Mouse (Mus musculus) limb, embryonic 12.5 days (tissue): ENCODE results near the gene Shisa2. TPM values are rescaled to one million over a fixed set of nuclear protein-coding genes. Genes with fewer than 3 reads are reported as not detected.

Experiments used
- ATAC-seq: fragments of 200-750 bp; cut with Nextera tagmentation; 2 replicates; pipeline ENCODE4 v1.8.0; 2017; ENCODE audit warnings: low read depth, moderate TSS enrichment; ENCODE audit not compliant: insufficient number of reproducible peaks, insufficient read depth, low FRiP score, low TSS enrichment
- H3K27ac ChIP-seq: fragments of 300-500 bp; sonication (generic); 2 replicates; pipeline ENCODE4 v1.5.1; 2016; ENCODE audit warnings: mild to moderate bottlenecking, moderate library complexity
- H3K27me3 ChIP-seq: fragments of 300-500 bp; sonication (generic); 2 replicates; pipeline ENCODE4 v1.6.1; 2016; ENCODE audit warnings: mild to moderate bottlenecking, moderate library complexity
- H3K36me3 ChIP-seq: fragments of 300-500 bp; sonication (generic); 2 replicates; pipeline ENCODE4 v1.6.1; 2016; ENCODE audit warnings: mild to moderate bottlenecking, moderate library complexity
- H3K4me1 ChIP-seq: fragments of 300-500 bp; sonication (generic); replicated peaks from 2 replicates; pipeline ENCODE4 v1.6.1; 2016
- H3K4me2 ChIP-seq: fragments of 300-500 bp; sonication (generic); 2 replicates; pipeline ENCODE4 v1.6.1; 2016; ENCODE audit warnings: mild to moderate bottlenecking, moderate library complexity
- H3K4me3 ChIP-seq: fragments of 300-500 bp; sonication (generic); replicated peaks from 2 replicates; pipeline ENCODE4 v1.5.1; 2016; ENCODE audit warnings: mild to moderate bottlenecking
- H3K9ac ChIP-seq: fragments of 300-500 bp; sonication (generic); replicated peaks from 2 replicates; pipeline ENCODE4 v1.6.1; 2016; ENCODE audit warnings: mild to moderate bottlenecking, moderate library complexity
- H3K9me3 ChIP-seq: fragments of 300-500 bp; sonication (generic); 2 replicates; pipeline ENCODE4 v1.6.1; 2016; ENCODE audit warnings: mild to moderate bottlenecking, moderate library complexity
- WGBS: fragments of 180-500 bp; shearing (Covaris S2); methylation state at CpG from one replicate; pipeline ENCODE4 v1.1.7; 2016; 5-methylcytosine and 5-hydroxymethylcytosine counted together
- polyA plus RNA-seq: library from polyadenylated mRNA; unstranded; fragments of >200 nt; fragmentation: Nextera tagmentation; extraction: Ambion mirVana; gene quantifications from 2 replicates; pipeline ENCODE4 v1.2.1, GENCODE M21; 2016

The Shisa2 gene
- polyA plus RNA-seq, 1 experiment from 2014 or later = 89.9 TPM

- Histone ChIP-seq H3K4me2 (no peak overlapping the region), H3K4me1 (peaks cover 6% of the 10 kb centered on the region; the same call in 1 of the 2 replicates), H3K27ac (no peak overlapping the region), H3K4me3 (no peak overlapping the region), H3K9ac (no peak overlapping the region), H3K9me3 (no peaks in the 10 kb centered on the region), H3K27me3 (no peaks in the 10 kb centered on the region), H3K36me3 (no peaks in the 10 kb centered on the region)
- no peak for ATAC-seq
- 69% methylated on average over 6 of the region's 6 CpGs for WGBS
Observed at GRCm38 (mm10) chr14:59656591-59656990, 31.5 kb downstream of the Shisa2 start.

DNA sequence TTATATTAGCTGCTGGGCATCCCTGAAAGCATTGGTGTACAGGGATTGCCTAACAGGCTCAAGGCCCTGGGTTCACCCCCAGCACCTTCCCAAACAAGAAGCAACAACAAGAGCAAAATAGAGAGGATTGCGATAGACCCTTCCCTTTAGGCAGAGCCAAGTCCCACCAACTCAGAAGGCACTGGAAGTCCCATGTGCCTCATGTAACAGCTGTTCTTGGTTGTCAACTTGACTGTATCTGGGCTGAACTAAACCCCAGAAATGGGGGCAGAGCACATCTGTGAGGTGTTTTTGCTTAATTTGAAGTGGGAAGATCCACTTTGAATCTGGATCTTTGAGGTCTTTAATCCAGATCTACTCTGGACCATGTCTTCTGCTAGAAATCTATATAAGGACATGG is 32.0 kb downstream of the Shisa2 start:
- ATAC-seq = no peak
- Histone ChIP-seq H3K27me3 (no peaks in the 10 kb centered on the region), H3K9ac (no peak overlapping the region), H3K27ac (no peak overlapping the region), H3K9me3 (no peaks in the 10 kb centered on the region), H3K4me3 (no peak overlapping the region), H3K4me1 (peaks cover 6% of the 10 kb centered on the region; the same call in 1 of the 2 replicates), H3K36me3 (no peaks in the 10 kb centered on the region), H3K4me2 (no peak overlapping the region)
- WGBS = 90% methylated on average over 1 of the region's 1 CpGs

DNA sequence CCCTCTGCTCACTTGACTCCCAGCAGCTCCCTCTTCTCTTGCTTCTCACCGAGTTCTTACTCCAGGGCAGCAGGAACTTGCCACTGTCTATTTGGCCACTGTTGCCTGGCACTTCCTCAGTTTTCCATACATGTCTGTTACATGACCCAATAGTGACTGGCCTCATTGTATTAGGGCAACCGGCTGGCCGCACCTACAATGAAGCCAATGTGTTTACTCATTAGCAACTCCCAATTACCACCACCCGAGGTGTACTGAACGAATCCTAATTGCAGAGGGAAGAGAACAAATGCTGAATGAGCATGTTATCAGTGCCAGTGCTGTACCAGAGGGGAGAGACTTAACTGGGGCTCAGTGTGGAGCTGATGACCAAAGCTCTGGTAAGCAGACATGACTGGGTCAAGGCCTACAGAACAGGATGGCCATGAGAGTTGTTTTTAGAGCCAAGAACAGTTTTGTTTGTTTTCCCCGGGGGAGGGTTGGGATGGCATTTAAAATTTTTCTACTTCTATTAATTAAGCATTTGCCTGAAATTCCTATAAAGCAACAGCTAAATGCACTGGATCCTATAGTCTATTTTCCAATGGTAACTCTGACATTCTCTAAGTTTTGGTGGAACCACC is 47.9 kb downstream of the Shisa2 start:
- WGBS = 70% methylated on average over 6 of the region's 6 CpGs
- peaks cover 52% of the 10 kb centered on the region for H3K4me1 ChIP-seq
- no peak overlapping the region for H3K4me2 ChIP-seq
- peaks cover 9% of the 10 kb centered on the region for H3K27me3 ChIP-seq
- ATAC-seq = no peak
- no peak overlapping the region for H3K27ac ChIP-seq
- no peak overlapping the region for H3K9ac ChIP-seq
- no peak overlapping the region for H3K4me3 ChIP-seq
- no peaks in the 10 kb centered on the region for H3K36me3 ChIP-seq
- no peaks in the 10 kb centered on the region for H3K9me3 ChIP-seq

DNA sequence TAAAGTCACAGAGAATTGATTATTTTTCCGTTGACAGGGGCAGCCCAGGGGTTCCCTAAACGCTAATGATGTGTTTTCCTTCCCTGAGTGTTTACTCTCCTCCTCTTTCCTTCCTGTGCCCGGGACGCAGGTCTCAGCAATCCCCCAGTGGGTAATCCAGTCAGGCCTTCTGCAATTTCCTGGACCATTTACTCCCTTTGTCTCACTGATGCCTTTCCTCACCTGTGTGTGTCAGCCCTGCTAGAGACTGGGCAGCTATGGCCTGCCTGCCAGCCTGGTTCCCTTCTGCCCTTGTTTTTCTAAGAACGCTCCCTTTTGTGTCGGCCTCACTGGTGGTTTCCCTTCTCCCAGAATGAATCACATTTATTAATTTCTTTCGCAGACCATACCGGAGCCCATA is 49.4 kb downstream of the Shisa2 start:
- WGBS = 13% methylated on average over 8 of the region's 8 CpGs
- Histone ChIP-seq H3K4me3 (no peak overlapping the region), H3K4me1 (peaks cover 52% of the 10 kb centered on the region), H3K9me3 (no peaks in the 10 kb centered on the region), H3K9ac (no peak overlapping the region), H3K36me3 (no peaks in the 10 kb centered on the region), H3K27me3 (peaks cover 9% of the 10 kb centered on the region), H3K27ac (peak overlapping the region; percentile 79), H3K4me2 (peak overlapping the region; percentile 23; the same call in 1 of the 2 replicates)
- ATAC-seq = peak; percentile 26; the same call in 1 of the 2 replicates

DNA sequence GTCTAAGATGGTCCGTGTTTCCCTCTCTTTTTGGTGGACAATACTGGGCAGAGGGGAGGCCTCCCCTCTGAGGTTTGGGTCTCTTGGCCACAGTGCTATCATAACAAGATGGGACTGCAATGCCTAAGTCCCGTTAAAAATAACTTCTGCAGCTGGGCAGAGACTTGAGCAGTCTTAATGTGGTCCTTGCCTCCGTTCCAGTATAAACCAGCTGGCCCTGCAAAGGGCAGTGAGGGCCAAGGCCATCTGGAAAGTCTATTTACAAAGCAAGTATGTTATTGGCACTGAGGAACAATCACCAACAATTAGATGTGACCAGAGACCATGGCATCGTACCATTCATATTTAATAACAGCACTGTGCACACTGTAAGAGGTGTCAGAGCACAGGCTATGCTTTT is 50.2 kb downstream of the Shisa2 start:
- H3K27ac ChIP-seq = peak overlapping the region; percentile 79
- H3K4me3 ChIP-seq = no peak overlapping the region
- peaks cover 52% of the 10 kb centered on the region for H3K4me1 ChIP-seq
- H3K36me3 ChIP-seq = no peaks in the 10 kb centered on the region
- no peak overlapping the region for H3K9ac ChIP-seq
- peaks cover 7% of the 10 kb centered on the region for H3K27me3 ChIP-seq
- no peak for ATAC-seq
- H3K4me2 ChIP-seq = no peak overlapping the region
- no peaks in the 10 kb centered on the region for H3K9me3 ChIP-seq
- 49% methylated on average over 4 of the region's 4 CpGs for WGBS

GRCm38 (mm10) chr14:59677598-59678003 is 52.5 kb downstream of the Shisa2 start:
- Histone ChIP-seq H3K27me3 (peaks cover 4% of the 10 kb centered on the region), H3K27ac (no peak overlapping the region; the same call in 1 of the 2 replicates), H3K9ac (no peak overlapping the region), H3K9me3 (no peaks in the 10 kb centered on the region), H3K4me1 (peaks cover 44% of the 10 kb centered on the region), H3K4me3 (no peak overlapping the region), H3K36me3 (no peaks in the 10 kb centered on the region), H3K4me2 (no peak overlapping the region)
- no peak for ATAC-seq
- WGBS = 70% methylated on average over 7 of the region's 7 CpGs

Other genes starting within 250 kb of the Shisa2 start
- 0.73 and 0.93 TPM in 2 replicates for gene Phf11c, start 229.9 kb upstream of the Shisa2 start, polyA plus RNA-seq
- gene Setdb2, start 184.4 kb upstream of the Shisa2 start, polyA plus RNA-seq = 13.7 and 14.1 TPM in 2 replicates
- gene Cab39l, start 184.3 kb upstream of the Shisa2 start, polyA plus RNA-seq = 40.9 and 43.2 TPM in 2 replicates
- 33.1 and 35.5 TPM in 2 replicates for gene Cdadc1, start 27.3 kb upstream of the Shisa2 start, polyA plus RNA-seq